Mouse (Mus musculus) fibroblast of lung, adult 2 months (primary cell): ENCODE measurements around the gene Adap2.
"Not testable (repeated sequence)": the region's sequence is repeated elsewhere in the genome, so short reads cannot be mapped to it uniquely, and the experiment has no call there.

Experiments
- DNase-seq: peaks from one replicate; pipeline ENCODE4 v3.0.0-alpha.2; 2011; ENCODE audit warnings: low read depth

The Adap2 gene

GRCm38 (mm10) chr11:80161041-80161440 is 7.1 kb downstream of the Adap2 start:
- no peak for DNase-seq

GRCm38 (mm10) chr11:80163362-80164116 is 9.6 kb downstream of the Adap2 start:
- no peak for DNase-seq

GRCm38 (mm10) chr11:80164224-80164623 is 10.3 kb downstream of the Adap2 start:
- no peak for DNase-seq

DNA sequence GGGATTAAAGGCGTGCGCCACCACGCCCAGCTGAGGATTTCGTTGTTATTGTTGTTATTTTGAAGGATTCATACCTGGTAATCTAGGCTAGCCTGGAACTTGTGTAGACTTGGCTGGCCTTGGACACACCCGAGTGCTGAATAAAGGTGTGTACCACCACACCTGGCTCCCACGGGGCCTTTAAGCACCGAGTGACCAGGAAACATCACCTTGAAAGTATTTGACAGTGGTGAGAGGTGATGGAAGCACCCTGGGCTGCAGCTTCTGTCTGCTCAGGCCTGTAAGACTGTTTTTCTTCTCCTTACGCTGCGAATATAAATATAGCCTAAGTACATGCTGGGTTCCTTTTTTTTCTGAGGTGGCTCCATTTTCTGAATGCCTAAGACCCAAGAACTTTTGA is 14.2 kb downstream of the Adap2 start:
- no peak for DNase-seq

DNA sequence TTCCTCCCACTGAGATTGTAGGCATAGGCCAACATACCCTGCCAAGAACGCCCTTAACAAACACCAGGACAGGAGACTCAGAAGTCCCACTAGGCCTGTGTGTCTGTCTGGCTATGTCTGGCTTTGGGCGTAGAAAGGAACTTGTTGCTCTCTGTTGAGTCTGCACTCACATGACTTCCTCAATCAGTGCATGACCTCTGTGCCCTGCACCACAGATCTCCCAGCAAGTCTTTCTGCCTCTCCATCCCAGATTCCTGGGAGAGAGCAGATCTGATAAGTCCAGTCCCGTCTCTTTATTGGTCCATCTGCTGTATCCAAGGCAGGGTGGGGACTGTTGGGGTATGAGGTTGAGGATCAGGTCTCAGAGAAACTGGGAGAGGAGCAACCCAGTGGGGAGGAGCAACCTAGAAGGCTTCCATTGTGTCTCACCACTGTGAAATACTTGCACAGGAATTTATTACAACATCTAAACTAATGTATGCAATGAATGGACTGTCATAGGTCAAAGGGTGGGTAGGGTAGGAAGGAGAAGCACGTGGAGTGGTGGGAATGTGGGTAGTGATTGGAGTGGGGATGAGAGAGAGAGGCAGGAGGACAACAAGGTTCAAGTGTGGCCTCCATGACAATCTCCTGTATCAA is 14.8 kb downstream of the Adap2 start:
- no peak for DNase-seq

GRCm38 (mm10) chr11:80169629-80170028 is 15.7 kb downstream of the Adap2 start:
- no peak for DNase-seq

DNA sequence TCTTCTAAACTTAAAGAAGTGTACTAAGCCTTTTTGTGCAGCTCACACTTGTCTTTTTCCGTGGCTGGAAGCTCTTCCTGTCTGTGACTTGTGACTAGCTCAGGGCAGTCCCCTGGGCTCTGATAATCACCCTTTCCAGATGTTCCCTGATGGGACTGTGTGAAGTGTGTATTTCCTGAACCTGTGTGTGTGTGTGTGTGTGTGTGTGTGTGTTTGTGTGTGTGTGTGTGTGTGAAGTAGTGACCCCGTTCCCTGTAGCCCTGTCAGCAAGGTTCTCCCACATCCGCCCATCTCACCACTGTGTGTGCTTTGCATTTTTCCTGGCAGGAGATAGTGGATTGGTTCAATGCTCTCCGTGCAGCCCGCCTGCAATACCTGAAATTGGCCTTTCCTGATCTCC is 16.4 kb downstream of the Adap2 start:
- DNase-seq: no peak

- DNase-seq: no peak
These were observed 18.0 kb downstream of the Adap2 start for GRCm38 (mm10) chr11:80171884-80172283.

DNA sequence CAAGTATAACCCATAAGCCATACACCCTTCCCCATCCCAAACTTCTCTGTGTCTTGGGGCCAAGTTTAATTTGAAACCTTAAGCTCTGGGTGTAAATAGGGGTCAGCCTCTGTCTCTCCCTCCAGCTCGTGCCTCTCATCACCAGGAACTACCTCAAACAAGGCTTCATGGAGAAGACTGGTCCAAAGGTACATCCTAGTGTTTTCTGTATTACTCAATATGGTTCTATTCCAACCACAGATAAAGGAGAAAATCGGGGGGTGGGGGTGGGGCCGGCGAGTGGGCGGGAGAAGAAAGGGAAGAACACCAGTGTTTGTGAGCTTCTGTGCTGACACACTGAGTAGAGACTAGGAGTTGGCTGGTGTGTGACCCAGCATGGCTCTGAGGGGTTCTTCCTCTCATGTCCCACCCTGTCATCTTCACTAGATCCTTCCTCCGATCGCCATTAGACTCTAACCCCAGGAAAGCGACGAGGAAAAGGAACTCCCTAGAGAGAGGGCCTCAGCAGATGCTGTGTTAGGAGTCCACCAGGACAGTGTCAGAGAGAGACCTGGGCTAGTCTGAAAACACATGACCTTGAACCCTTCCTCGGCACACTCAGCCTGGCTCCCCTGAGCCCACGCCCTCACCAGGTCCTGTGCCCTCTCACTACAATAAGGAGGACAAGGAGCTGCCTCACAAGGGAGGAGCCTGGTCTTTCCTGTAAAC is 20.2 kb downstream of the Adap2 start:
- DNase-seq: no peak

- no peak for DNase-seq
These were observed 23.3 kb downstream of the Adap2 start for GRCm38 (mm10) chr11:80176911-80177895.

GRCm38 (mm10) chr11:80178316-80178715 is 24.4 kb downstream of the Adap2 start:
- DNase-seq: no peak

DNA sequence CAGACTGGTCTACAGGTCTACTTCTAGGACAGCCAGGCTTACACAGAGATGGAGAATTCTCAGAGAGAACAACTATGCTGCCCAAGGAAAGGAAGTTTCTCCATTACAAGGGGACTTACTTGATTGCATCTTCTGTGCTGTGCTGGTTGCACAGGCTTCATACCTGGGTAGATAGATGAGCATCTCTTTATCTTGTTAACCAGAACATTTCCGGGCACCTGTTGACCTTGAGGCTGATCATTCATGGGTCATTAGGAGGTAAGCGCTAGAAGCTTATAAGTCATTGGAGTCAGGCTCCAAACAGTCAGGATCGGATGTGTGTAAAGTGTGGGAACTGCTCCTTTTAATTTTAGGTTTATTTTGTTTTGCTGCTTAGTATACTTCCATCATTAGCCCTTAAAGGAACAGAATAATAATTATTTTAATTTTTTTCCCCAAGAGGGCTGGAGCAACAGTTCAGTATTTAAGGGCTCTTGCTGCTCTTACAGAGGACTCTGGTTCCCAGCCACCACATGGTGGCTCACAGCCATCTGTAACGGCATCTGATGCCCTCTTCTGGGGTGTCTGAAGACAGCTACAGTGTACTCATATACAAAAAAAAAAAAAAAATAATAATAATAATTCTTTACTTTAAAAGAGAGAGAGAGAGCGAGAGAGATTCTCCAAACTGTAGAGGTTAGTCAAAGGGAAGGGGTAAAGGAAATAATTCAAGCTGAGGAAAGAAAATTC is 27.3 kb downstream of the Adap2 start:
- no peak for DNase-seq

DNA sequence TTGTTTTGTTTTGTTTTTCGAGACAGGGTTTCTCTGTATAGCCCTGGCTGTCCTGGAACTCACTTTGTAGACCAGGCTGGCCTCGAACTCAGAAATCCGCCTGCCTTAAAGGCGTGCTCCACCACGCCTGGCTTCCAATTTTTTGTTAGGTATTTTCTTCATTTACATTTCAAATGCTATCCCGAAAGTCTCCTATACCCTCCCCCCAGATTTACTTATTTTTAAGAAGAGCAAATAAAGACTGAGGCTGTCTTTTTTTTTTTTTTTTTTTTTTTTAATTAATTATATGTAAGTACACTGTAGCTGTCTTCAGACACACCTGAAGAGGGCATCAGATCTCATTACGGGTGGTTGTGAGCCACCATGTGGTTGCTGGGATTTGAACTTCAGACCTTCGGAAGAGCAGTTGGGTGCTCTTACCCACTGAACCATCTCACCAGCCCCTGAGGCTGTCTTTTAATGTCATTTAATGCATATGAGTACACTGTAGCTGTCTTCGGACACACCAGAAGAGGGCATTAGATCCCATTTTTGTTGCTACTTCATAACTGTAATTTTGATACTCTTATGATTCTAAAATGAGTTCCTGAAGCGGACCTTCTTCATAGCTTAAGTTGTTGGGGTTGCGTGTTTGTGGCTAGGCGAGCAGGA is 29.3 kb downstream of the Adap2 start:
- not testable (repeated sequence) for DNase-seq

DNA sequence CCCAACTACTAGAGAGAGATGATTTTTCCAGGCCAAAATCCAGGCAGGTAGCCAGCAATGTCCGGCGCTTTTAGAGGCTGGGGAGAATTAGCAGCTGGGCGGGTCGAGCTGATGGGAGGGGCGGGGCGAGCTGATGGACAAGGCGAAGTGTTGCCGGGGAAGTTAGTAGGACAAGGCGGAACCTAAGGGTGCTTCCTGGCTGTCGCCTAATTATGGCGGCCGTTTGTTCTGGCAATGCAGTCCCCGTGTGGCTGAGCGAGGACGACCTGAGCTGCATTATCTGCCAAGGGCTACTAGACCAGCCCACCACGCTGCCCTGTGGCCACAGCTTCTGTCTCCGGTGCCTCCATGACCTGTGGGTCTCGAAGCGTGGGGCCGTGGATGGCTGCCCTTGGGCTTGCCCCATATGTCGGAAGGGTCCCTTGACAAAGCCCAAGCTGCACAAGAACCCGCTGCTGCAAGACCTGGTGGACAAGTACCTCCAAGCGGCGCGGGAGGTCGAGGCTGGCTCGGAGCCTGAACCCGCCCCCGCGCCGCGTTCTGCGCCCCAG is 29.9 kb downstream of the Adap2 start, which contains the start of gene Rnf135:
Rnf135 (plus strand) TSS at position 147 of the 551 bp plus-strand sequence.
- DNase-seq: peak; percentile 86

DNA sequence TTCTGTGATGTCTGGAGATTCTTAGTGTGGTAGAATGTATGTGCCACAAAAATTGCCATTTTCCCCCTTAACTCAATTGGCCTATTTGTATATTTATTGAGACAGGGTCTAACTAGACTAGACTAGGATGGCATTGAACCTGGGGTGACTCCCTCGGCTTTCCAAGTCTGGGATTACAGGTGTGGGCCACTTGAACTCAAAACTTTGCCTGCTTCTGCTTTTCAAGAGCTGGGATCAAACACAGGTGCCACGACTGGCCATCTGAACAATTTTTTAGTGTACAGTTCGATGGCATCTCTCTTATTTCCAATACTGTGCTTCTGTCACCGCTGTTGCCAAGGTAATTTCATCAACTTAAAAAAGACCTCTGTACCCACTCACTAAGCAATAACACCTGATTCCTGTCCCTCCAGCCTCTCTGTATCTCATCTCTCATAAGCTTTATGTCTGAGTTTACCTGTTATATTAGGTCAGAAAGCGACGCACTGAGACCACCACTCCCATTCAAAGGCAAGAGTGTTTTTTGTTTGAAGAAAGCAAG is 30.7 kb downstream of the Adap2 start:
- DNase-seq: no peak

DNA sequence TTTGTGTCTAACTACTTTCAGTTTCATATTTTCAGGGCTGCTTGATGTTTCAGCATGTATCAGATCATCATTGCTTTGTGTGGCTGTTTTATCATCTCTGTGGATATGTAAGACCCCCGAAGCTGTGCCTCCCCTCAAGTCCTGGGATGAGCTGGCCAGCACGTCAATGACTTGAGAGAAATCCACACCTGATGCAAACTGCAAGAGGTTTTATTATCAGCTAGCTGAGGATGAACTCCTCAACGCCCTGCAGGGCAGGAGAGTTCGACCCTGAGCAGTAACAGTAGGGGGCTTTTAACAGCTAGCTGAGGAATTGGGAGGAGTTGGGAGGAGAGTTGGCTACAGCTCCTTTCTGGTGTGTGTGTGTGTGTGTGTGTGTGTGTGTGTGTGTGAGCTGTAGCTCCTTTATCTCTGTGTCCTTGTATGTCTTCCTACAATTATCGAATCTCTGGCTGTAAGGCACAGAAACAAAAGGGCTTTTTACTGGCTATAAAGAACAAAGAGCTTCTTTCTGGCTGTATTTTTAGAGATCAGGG is 31.6 kb downstream of the Adap2 start:
- not testable (repeated sequence) for DNase-seq

- no peak for DNase-seq
These were observed 36.4 kb downstream of the Adap2 start for GRCm38 (mm10) chr11:80190280-80190679.

DNA sequence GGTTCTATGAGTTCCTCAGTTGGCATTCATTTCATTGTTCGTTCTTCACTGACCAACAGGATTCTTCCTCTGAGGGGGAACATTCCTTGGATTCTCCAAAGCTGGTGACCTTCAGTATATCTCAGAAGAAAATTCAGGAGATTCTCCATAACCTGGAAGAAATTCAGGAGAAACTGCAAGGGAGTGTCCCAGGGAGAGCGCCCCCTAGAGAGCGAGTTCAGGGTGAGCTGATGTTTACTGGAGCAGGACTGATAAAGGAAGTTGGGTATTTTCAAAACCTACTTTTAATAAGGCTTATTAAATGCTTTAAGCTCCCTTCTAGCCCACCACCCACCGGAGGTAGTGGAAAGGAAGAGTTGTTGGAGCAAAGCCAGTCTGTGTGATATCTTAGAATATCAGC is 39.9 kb downstream of the Adap2 start:
- no peak for DNase-seq

DNA sequence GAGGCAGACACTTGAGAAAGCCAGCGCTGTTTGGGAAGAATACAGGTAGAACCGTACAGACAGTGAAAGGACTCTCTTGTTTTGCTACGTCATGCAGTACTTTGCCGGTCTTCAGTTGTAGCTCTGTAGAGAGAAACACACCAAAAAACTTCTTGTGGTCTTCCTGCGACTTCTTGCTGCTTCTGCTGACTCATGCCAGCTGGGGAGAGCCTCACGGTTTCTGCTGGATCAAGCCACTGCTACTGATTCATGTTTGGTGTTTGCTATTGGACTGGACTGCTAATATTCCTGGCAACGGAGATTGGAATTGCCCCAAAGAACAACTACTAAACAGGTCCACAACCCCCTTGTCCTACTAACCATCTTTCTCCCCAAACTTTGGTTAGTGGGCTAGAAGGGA is 42.4 kb downstream of the Adap2 start:
- DNase-seq: no peak

- DNase-seq: no peak
These were observed 45.4 kb downstream of the Adap2 start for GRCm38 (mm10) chr11:80199316-80199715.
